ENCODE assay signal across 13 mouse cellular contexts in the genomic region with DNA sequence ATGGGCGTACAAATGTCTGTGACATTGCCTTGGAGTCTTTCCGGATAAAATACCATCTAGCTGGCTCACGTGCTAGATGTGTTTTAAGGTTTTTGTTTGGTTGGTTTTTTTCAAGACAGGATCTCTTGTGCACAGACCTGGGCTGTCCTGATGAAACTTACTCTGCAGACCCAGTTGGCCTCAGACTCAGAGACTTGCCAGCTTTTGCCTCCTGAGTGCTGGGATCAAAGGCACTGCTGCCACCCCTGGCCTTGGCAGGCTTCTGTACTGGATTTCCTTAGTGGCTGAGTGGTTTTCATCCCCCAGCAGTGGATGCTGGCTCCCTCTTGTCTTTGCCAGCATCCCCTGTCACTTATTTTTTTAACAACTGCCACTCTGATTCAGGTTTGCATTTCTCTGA. TPM values are rescaled to one million over a fixed set of nuclear protein-coding genes. Genes with fewer than 3 reads are reported as not detected.
DNase-seq lines count a peak whose midpoint lies in the region; ATAC-seq lines count a peak whose summit lies in the region.
"Had no signal": no experiment of that assay in that cellular context is flagged by ENCODE, and none has a peak within 500 bp of the region (broad histone marks: within the 10 kb centered on the region; RNA-seq: fewer than 3 reads in every experiment).

No protein-coding gene starts in this region.

- H3K4me3 ChIP-seq in heart, embryonic 10.5 days: no peak overlapping the region
- H3K4me3 ChIP-seq in kidney, embryonic 16.5 days (ENCODE audit: low read length): no peak overlapping the region
- H3K4me3 ChIP-seq in neural tube, embryonic 11.5 days (ENCODE audit: low read depth, low read length): no peak overlapping the region
- H3K4me3 ChIP-seq in neural tube, embryonic 14.5 days (ENCODE audit: low read depth, low read length): no peak overlapping the region
- H3K4me3 ChIP-seq: midbrain, embryonic 12.5 days had no signal

- intact Hi-C loops in heart, postnatal 14 days (cut with DNase I): loop anchor here (5.0 kb wide), 1 partner anchor 37 kb away; no protein-coding TSS in a partner anchor

- peak overlapping the region; percentile 85 for H3K27ac ChIP-seq in heart, embryonic 10.5 days
- peak overlapping the region; percentile 17; the same call in 1 of the 2 replicates for H3K27ac ChIP-seq in kidney, embryonic 16.5 days (ENCODE audit: low read length)
- peak overlapping the region; percentile 44; the same call in 1 of the 2 replicates for H3K27ac ChIP-seq in neural tube, embryonic 11.5 days (ENCODE audit: low read depth, low read length)
- 0 out of 2 replicates have a peak overlapping the region, but pooled peaks have one; percentile 35 for H3K27ac ChIP-seq in neural tube, embryonic 14.5 days (ENCODE audit: low read depth, low read length)
- H3K27ac ChIP-seq: midbrain, embryonic 12.5 days had no signal

- H3K36me3 ChIP-seq in heart, embryonic 10.5 days: peaks cover 14% of the 10 kb centered on the region
- 0 out of 2 replicates have a peak, but pooled peaks cover 5% of the 10 kb centered on the region for H3K36me3 ChIP-seq in kidney, embryonic 16.5 days (ENCODE audit: insufficient read depth, low read length)
- no peaks in the 10 kb centered on the region for H3K36me3 ChIP-seq in neural tube, embryonic 11.5 days (ENCODE audit: control insufficient read depth, insufficient read depth, low read length)
- H3K36me3 ChIP-seq in neural tube, embryonic 14.5 days (ENCODE audit: control insufficient read depth, insufficient read depth, low read length): no peaks in the 10 kb centered on the region
- H3K36me3 ChIP-seq: midbrain, embryonic 12.5 days had no signal

- H3K9ac ChIP-seq in kidney, embryonic 16.5 days (replicated peaks; ENCODE audit: low read length): no peak overlapping the region; the same call in 1 of the 2 replicates
- no peak overlapping the region for H3K9ac ChIP-seq in neural tube, embryonic 11.5 days (ENCODE audit: low read length)
- H3K9ac ChIP-seq in neural tube, embryonic 14.5 days (replicated peaks; ENCODE audit: low read depth, low read length): no peak overlapping the region
- H3K9ac ChIP-seq: midbrain, embryonic 12.5 days had no signal

- ATAC-seq in kidney, embryonic 16.5 days (ENCODE audit: low FRiP score, low TSS enrichment): no peak
- ATAC-seq in neural tube, embryonic 11.5 days (ENCODE audit: insufficient read depth, low FRiP score, low TSS enrichment): no peak
- no peak for ATAC-seq in neural tube, embryonic 14.5 days (ENCODE audit: low read depth)

- no peak for DNase-seq in heart, embryonic 10.5 days (ENCODE audit: low spot score)
- no peak for DNase-seq in heart, postnatal 14 days
- no peak for DNase-seq in kidney, adult 11 months
- DNase-seq in neural tube, embryonic 11.5 days (ENCODE audit: low spot score): no peak
- DNase-seq in neural tube, embryonic 10.5 days (ENCODE audit: extremely low spot score, low spot score): no peak
- DNase-seq in right cerebral cortex, postnatal 14 days: no peak
- DNase-seq: cerebellum, postnatal 14 days; kidney, adult 9 months; layer of hippocampus, adult 9-11 months; thymus, adult 2 months had no signal

- H3K9me3 ChIP-seq in heart, embryonic 10.5 days: no peaks in the 10 kb centered on the region
- H3K9me3 ChIP-seq in kidney, embryonic 16.5 days (ENCODE audit: low read length): no peaks in the 10 kb centered on the region
- no peaks in the 10 kb centered on the region for H3K9me3 ChIP-seq in neural tube, embryonic 11.5 days (ENCODE audit: control insufficient read depth, low read length)
- no peaks in the 10 kb centered on the region for H3K9me3 ChIP-seq in neural tube, embryonic 14.5 days (ENCODE audit: control insufficient read depth, low read length)
- H3K9me3 ChIP-seq: midbrain, embryonic 12.5 days had no signal

- H3K4me2 ChIP-seq in kidney, embryonic 16.5 days (replicated peaks; ENCODE audit: low read depth, low read length): no peak overlapping the region
- H3K4me2 ChIP-seq in neural tube, embryonic 11.5 days (ENCODE audit: low read depth): no peak overlapping the region
- no peak overlapping the region for H3K4me2 ChIP-seq in neural tube, embryonic 14.5 days (ENCODE audit: low read depth, low read length)
- H3K4me2 ChIP-seq: midbrain, embryonic 12.5 days had no signal

- H3K27me3 ChIP-seq in heart, embryonic 10.5 days (ENCODE audit: insufficient read depth, poor library complexity, severe bottlenecking): no peaks in the 10 kb centered on the region
- no peaks in the 10 kb centered on the region for H3K27me3 ChIP-seq in kidney, embryonic 16.5 days (ENCODE audit: insufficient read depth, low read length)
- H3K27me3 ChIP-seq in neural tube, embryonic 11.5 days (ENCODE audit: control insufficient read depth, insufficient read depth, low read length): no peaks in the 10 kb centered on the region
- H3K27me3 ChIP-seq in neural tube, embryonic 14.5 days (ENCODE audit: control insufficient read depth, insufficient read depth, low read length): no peaks in the 10 kb centered on the region
- H3K27me3 ChIP-seq: midbrain, embryonic 12.5 days had no signal

- WGBS in heart, embryonic 10.5 days: 86% methylated on average over 3 of the region's 3 CpGs
- WGBS in kidney, embryonic 16.5 days: 69% methylated on average over 3 of the region's 3 CpGs
- 84% methylated on average over 3 of the region's 3 CpGs for WGBS in neural tube, embryonic 11.5 days
- 90% methylated on average over 3 of the region's 3 CpGs for WGBS in neural tube, embryonic 14.5 days

- H3K4me1 ChIP-seq in heart, embryonic 10.5 days: peaks cover 36% of the 10 kb centered on the region
- H3K4me1 ChIP-seq in kidney, embryonic 16.5 days (ENCODE audit: insufficient read depth, low read length): peaks cover 30% of the 10 kb centered on the region
- peaks cover 10% of the 10 kb centered on the region; the same call in 1 of the 2 replicates for H3K4me1 ChIP-seq in neural tube, embryonic 11.5 days (ENCODE audit: control insufficient read depth, insufficient read depth, low read length)
- H3K4me1 ChIP-seq in neural tube, embryonic 14.5 days (ENCODE audit: control insufficient read depth, insufficient read depth, low read length): peaks cover 24% of the 10 kb centered on the region

RNA-seq across cellular contexts. Expression of gene Tmem94, which starts 3.7 kb away (rescaled TPM):
- polyA plus RNA-seq in heart, embryonic 10.5 days (2016; fragmentation: Nextera tagmentation; extraction: Ambion mirVana): 35.0 and 56.8 TPM in 2 replicates
- 100 to 1,000 TPM; 103 to 111 TPM for total RNA-seq in heart, postnatal 14 days (2021)
- 33.4 and 34.5 TPM in 2 replicates for polyA plus RNA-seq in kidney, embryonic 16.5 days (2015; fragmentation: Nextera tagmentation; extraction: Ambion mirVana)
- 18.6 and 19.0 TPM in 2 replicates for polyA plus RNA-seq in neural tube, embryonic 11.5 days (2014; fragmentation: Nextera tagmentation; extraction: Ambion mirVana)
- 17.0 and 21.7 TPM in 2 replicates for polyA plus RNA-seq in neural tube, embryonic 14.5 days (2014; fragmentation: Nextera tagmentation; extraction: Ambion mirVana)

RNA-seq across cellular contexts. Expression of gene Caskin2, which starts 44.5 kb away (rescaled TPM):
- polyA plus RNA-seq in heart, embryonic 10.5 days (2016; fragmentation: Nextera tagmentation; extraction: Ambion mirVana): 18.7 and 21.4 TPM in 2 replicates
- 10 to 100 TPM; 54.0 to 54.9 TPM for total RNA-seq in heart, postnatal 14 days (2021)
- polyA plus RNA-seq in kidney, embryonic 16.5 days (2015; fragmentation: Nextera tagmentation; extraction: Ambion mirVana): 21.5 and 23.6 TPM in 2 replicates
- 16.4 and 19.1 TPM in 2 replicates for polyA plus RNA-seq in neural tube, embryonic 11.5 days (2014; fragmentation: Nextera tagmentation; extraction: Ambion mirVana)
- 9.5 and 13.1 TPM in 2 replicates for polyA plus RNA-seq in neural tube, embryonic 14.5 days (2014; fragmentation: Nextera tagmentation; extraction: Ambion mirVana)

RNA-seq across cellular contexts. Expression of gene Tsen54, which starts 45.6 kb away (rescaled TPM):
- polyA plus RNA-seq in heart, embryonic 10.5 days (2016; fragmentation: Nextera tagmentation; extraction: Ambion mirVana): 39.1 and 41.7 TPM in 2 replicates
- total RNA-seq in heart, postnatal 14 days (2021): 10 to 100 TPM in 1 of 2 experiments, 1 to 10 TPM in 1; 8.7 to 12.1 TPM
- polyA plus RNA-seq in kidney, embryonic 16.5 days (2015; fragmentation: Nextera tagmentation; extraction: Ambion mirVana): 48.1 and 50.2 TPM in 2 replicates
- 26.1 and 29.8 TPM in 2 replicates for polyA plus RNA-seq in neural tube, embryonic 11.5 days (2014; fragmentation: Nextera tagmentation; extraction: Ambion mirVana)
- polyA plus RNA-seq in neural tube, embryonic 14.5 days (2014; fragmentation: Nextera tagmentation; extraction: Ambion mirVana): 16.8 and 17.0 TPM in 2 replicates

RNA-seq across cellular contexts. Expression of gene Llgl2, which starts 55.0 kb away (rescaled TPM):
- polyA plus RNA-seq in heart, embryonic 10.5 days (2016; fragmentation: Nextera tagmentation; extraction: Ambion mirVana): 35.0 and 40.8 TPM in 2 replicates
- 10 to 100 TPM; 15.0 to 18.2 TPM for total RNA-seq in heart, postnatal 14 days (2021)
- 58.3 and 64.5 TPM in 2 replicates for polyA plus RNA-seq in kidney, embryonic 16.5 days (2015; fragmentation: Nextera tagmentation; extraction: Ambion mirVana)
- polyA plus RNA-seq in neural tube, embryonic 11.5 days (2014; fragmentation: Nextera tagmentation; extraction: Ambion mirVana): 6.1 and 6.5 TPM in 2 replicates
- 0.50 and 0.80 TPM in 2 replicates for polyA plus RNA-seq in neural tube, embryonic 14.5 days (2014; fragmentation: Nextera tagmentation; extraction: Ambion mirVana)

Comparison
In these comparisons a context has a peak if more than half of its experiments do, and no peak if none do; other contexts are left out.
1. H3K27ac ChIP-seq: peak in every context shown above with its lines; median percentile 85 in heart, embryonic 10.5 days; 44 in neural tube, embryonic 11.5 days; 35 in neural tube, embryonic 14.5 days; 17 in kidney, embryonic 16.5 days.